Mouse (Mus musculus) liver, adult 2 months (tissue): ENCODE data around the gene Hspb8. TPM values are rescaled to one million over a fixed set of nuclear protein-coding genes. Genes with fewer than 3 reads are reported as not detected.

ENCODE experiments used
- DNase-seq: peaks from one replicate; pipeline ENCODE4 v3.0.0-alpha.2; 2011; ENCODE audit warnings: low read depth, low spot score; ENCODE audit errors: extremely low read depth
- H3K27ac ChIP-seq: fragments of 200-500 bp; replicated peaks from 2 replicates; pipeline ENCODE4 v1.5.1; 2012; ENCODE audit warnings: low read depth, mild to moderate bottlenecking, control low read depth, inconsistent platforms, low read length; ENCODE audit not compliant: insufficient read depth
- H3K27me3 ChIP-seq: fragments of 200-500 bp; 2 replicates; pipeline ENCODE4 v1.6.1; 2012; ENCODE audit warnings: mild to moderate bottlenecking, moderate library complexity, low read length, inconsistent platforms; ENCODE audit not compliant: control insufficient read depth, insufficient read depth
- H3K36me3 ChIP-seq: fragments of 200-500 bp; 2 replicates; pipeline ENCODE4 v1.6.1; 2012; ENCODE audit warnings: low read length, inconsistent platforms; ENCODE audit not compliant: control insufficient read depth, insufficient read depth
- H3K4me1 ChIP-seq: fragments of 200-500 bp; 2 replicates; pipeline ENCODE4 v1.6.1; 2011; ENCODE audit warnings: low read length; ENCODE audit not compliant: control insufficient read depth, insufficient read depth
- H3K4me3 ChIP-seq: fragments of 200-500 bp; 2 replicates; pipeline ENCODE4 v1.5.1; 2011; ENCODE audit warnings: low read depth, mild to moderate bottlenecking, control low read depth, low read length, moderate library complexity; ENCODE audit not compliant: insufficient read depth
- H3K79me2 ChIP-seq: fragments of 200-500 bp; 2 replicates; pipeline ENCODE4 v1.6.1; 2012; ENCODE audit warnings: inconsistent platforms, mild to moderate bottlenecking, low read length, moderate library complexity; ENCODE audit not compliant: control insufficient read depth, insufficient read depth
- H3K9ac ChIP-seq: fragments of 200-500 bp; 2 replicates; pipeline ENCODE4 v1.6.1; 2012; ENCODE audit warnings: low read depth, mild to moderate bottlenecking, control low read depth, inconsistent platforms, low read length
- CTCF ChIP-seq: fragments of 200-500 bp; IDR thresholded peaks from 2 replicates; pipeline ENCODE4 v1.5.1; 2011; ENCODE audit warnings: low read depth, low read length, control low read depth
- POLR2A ChIP-seq: fragments of 200-500 bp; IDR thresholded peaks from 2 replicates; pipeline ENCODE4 v1.6.1; 2011; ENCODE audit warnings: low read length, control low read depth; ENCODE audit not compliant: insufficient read depth; ENCODE audit errors: extremely low read depth
- WGBS: fragments of 180-500 bp; shearing (Covaris S2); methylation state at CpG from one replicate; pipeline ENCODE4 v1.1.7; 2018; 5-methylcytosine and 5-hydroxymethylcytosine counted together
- polyA plus RNA-seq: library from polyadenylated mRNA; depleted of rRNA; stranded (reverse); fragments of >200 nt; gene quantifications from 2 replicates; pipeline ENCODE4 v1.2.3, GENCODE M21; 2012
- total RNA-seq: library from RNA; depleted of rRNA; stranded (reverse); fragments of >200 nt; gene quantifications from 2 replicates; pipeline ENCODE4 v1.2.3, GENCODE M21; 2014

Gene Hspb8
- total and polyA plus RNA-seq, 2 experiments, result 149 to 216 TPM

DNA sequence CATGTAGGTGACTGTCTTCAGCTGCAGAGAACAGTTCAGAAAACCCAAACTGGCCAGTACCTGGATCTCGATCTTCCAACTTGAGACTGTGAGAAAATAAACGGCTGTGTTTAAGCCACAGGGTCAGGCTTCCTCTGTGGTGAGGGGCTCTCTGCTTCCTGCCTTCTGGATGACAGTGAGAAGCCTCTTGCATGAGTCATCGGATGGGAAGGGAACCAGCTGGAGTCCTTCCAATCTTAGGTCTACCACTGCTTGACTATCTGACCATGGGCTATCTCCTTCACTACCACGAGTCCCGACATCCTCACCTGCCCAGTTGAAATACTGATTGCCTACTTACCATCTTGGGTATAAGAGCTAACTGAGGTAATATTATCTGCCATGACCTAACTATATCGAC, 40.9 kb downstream of the Hspb8 start:
- no peak for DNase-seq
- Histone ChIP-seq H3K27ac (no peak overlapping the region), H3K4me3 (no peak overlapping the region), H3K27me3 (no peaks in the 10 kb centered on the region), H3K9ac (no peak overlapping the region), H3K36me3 (no peaks in the 10 kb centered on the region), H3K4me1 (no peaks in the 10 kb centered on the region), H3K79me2 (no peaks in the 10 kb centered on the region)
- 76% methylated on average over 6 of the region's 6 CpGs for WGBS
- TF ChIP-seq POLR2A, result no peak
- no peak for TF ChIP-seq CTCF

DNA sequence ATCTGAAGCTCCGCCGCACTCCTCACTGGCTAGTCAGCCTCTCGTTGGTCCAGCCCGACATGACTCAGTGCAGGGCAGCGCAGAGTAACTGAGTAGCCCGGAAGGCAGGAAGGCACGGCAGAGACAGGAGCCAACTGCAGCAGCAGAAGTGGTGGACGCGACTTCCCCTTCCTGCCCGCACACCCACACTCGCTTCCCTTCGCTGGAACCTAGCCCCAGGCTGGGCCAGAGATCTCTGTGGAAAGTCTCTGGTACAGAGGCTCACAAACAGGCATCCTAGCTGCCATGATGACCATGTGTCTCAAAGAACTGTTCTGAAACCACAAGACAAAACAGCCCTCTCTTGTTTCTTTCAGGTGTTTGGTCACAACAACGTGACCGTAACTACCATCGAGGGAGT, 41.4 kb downstream of the Hspb8 start:
- Histone ChIP-seq H3K9ac (no peak overlapping the region), H3K36me3 (no peaks in the 10 kb centered on the region), H3K27ac (no peak overlapping the region), H3K4me3 (no peak overlapping the region), H3K79me2 (no peaks in the 10 kb centered on the region), H3K4me1 (no peaks in the 10 kb centered on the region), H3K27me3 (no peaks in the 10 kb centered on the region)
- DNase-seq, result no peak
- WGBS, result 73% methylated on average over 15 of the region's 15 CpGs
- TF ChIP-seq POLR2A, result no peak

DNA sequence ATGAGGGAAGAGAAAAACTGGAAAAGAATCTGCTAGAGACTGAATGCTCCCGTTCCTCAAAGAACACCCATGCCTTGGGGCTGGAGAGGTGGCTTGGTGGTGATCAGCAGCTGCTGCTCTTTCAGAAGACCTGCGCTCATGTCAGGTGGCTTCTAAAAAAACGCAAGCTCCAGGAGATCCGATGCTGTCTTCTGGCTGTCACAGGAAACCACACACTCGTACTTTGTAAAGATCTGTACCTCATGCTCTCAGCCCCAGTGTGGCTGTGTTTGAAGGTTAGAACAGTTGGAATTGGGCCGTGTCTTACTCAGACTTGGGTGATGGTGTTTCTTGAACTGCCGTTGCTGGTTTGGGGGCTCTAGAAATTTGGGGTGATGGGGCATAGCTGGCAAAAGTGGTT, 42.3 kb downstream of the Hspb8 start:
- Histone ChIP-seq H3K79me2 (no peaks in the 10 kb centered on the region), H3K36me3 (no peaks in the 10 kb centered on the region), H3K4me3 (no peak overlapping the region), H3K27me3 (no peaks in the 10 kb centered on the region), H3K4me1 (no peaks in the 10 kb centered on the region), H3K27ac (no peak overlapping the region), H3K9ac (no peak overlapping the region)
- TF ChIP-seq CTCF (no peak), POLR2A (no peak)
- WGBS, result 78% methylated on average over 7 of the region's 7 CpGs
- no peak for DNase-seq

DNA sequence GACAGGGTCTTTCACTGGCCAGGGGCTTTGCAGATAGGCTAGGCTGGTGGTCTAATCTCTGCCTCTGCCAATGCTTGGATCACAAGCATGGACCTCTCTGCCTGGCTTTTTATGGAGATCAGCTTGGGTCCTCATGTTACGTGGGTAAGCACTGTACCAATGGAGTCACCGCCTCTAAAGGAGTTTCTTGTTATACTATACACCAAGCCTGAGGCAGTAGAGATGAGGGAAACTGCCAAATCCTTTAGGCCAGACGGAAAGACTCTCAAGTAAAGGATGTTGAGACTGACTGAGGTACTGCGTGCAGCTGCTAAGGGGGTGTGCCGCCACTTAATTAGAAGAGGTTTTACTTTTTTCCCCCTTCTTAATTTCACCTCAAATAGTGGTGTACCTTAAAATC, 43.8 kb downstream of the Hspb8 start:
- Histone ChIP-seq H3K4me1 (no peaks in the 10 kb centered on the region), H3K79me2 (no peaks in the 10 kb centered on the region), H3K36me3 (no peaks in the 10 kb centered on the region), H3K4me3 (no peak overlapping the region), H3K27me3 (no peaks in the 10 kb centered on the region), H3K9ac (no peak overlapping the region), H3K27ac (no peak overlapping the region)
- TF ChIP-seq CTCF (no peak), POLR2A (no peak)
- WGBS, result 81% methylated on average over 5 of the region's 5 CpGs
- DNase-seq, result no peak

DNA sequence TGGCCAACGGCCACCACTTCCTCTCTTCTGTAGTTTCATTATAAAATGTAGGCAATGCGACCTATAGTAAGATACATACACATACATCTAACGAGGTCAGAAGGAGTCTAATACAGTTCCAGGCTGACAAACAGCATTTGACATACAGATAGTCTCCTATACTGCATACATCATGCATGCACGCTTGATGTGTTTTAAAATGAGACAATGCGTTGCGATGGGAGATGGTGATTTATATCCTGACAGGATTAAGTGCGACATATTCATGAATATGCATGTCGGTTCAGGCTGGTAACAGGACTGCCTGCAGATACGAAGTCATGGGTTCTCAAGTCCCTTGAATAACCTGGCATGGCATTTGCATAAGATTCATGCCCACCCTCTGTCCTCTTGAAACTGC, 54.7 kb downstream of the Hspb8 start:
- 84% methylated on average over 9 of the region's 9 CpGs for WGBS
- H3K36me3 ChIP-seq, result no peaks in the 10 kb centered on the region
- TF ChIP-seq POLR2A, result no peak

DNA sequence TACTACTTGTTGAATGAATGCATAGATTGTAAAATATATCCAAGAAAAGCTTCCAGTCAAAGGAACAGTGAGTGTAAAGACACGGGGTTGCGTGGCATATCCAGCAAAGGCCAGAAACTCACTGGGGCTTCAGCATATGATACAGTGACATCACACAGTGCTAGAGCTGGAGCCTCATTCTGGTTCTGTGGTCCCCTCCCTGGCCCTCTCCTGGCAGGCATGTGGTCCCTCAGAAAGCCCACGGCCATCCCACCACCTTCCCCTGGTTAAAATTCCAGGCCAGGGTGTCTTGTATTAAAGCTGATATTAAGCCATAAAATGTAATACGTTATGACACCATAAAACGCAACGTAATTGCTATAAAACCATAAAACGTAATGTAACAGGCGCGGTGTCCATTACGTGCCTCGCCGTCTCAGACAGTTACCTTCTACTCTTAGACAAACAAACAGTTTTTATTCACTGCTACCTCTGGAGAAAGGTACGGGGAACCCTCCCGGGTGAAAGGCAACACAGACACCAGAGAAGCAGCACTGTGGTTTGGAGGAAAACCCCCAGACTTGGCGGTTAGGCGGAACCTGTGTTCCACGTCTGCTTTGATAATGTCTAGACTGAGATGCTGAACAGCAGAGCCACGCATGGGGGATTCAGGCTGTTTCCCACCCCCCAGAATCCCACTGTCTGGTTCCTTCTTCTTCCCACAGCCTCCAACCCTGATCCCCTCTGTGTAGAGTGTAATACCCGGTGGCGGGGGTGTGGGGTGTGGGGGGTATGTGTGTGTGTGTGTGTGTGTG, 55.6 kb downstream of the Hspb8 start:
- Histone ChIP-seq H3K4me3 (no peak overlapping the region), H3K27ac (no peak overlapping the region), H3K4me1 (no peaks in the 10 kb centered on the region), H3K27me3 (no peaks in the 10 kb centered on the region), H3K9ac (no peak overlapping the region), H3K36me3 (no peaks in the 10 kb centered on the region), H3K79me2 (no peaks in the 10 kb centered on the region)
- 87% methylated on average over 20 of the region's 20 CpGs for WGBS
- TF ChIP-seq CTCF (no peak), POLR2A (no peak)
- no peak for DNase-seq

More for the DNA sequence above, 54.7 kb downstream of the Hspb8 start:
- Histone ChIP-seq H3K27ac (no peak overlapping the region), H3K9ac (no peak overlapping the region), H3K27me3 (no peaks in the 10 kb centered on the region), H3K4me1 (no peaks in the 10 kb centered on the region), H3K79me2 (no peaks in the 10 kb centered on the region), H3K4me3 (no peak overlapping the region)
- no peak for DNase-seq
